Mouse (Mus musculus): ENCODE measurements at regions not wholly inside any gene's neighbourhood (a gene's known extent, or its start where the extent isn't known, plus 50 kb on each side); places are given as distances from the start of the nearest gene placed in this dataset.

GRCm38 (mm10) chr14:68918526-68919045 lies 375.5 kb downstream of the Synb start:
- no peak overlapping the region for H3K4me3 ChIP-seq (replicated peaks)
- H3K27ac ChIP-seq = no peak overlapping the region
- H3K4me1 ChIP-seq = peaks cover 12% of the 10 kb centered on the region
- H3K9me3 ChIP-seq (replicated peaks) = no peaks in the 10 kb centered on the region
- H3K9ac ChIP-seq = no peak overlapping the region
- no peak for ATAC-seq (replicated peaks; ENCODE audit: low FRiP score)
- H3K36me3 ChIP-seq = no peaks in the 10 kb centered on the region
- WGBS = 81% methylated on average over 1 of the region's 1 CpGs
- no peaks in the 10 kb centered on the region for H3K27me3 ChIP-seq
- H3K4me2 ChIP-seq = no peak overlapping the region

DNA sequence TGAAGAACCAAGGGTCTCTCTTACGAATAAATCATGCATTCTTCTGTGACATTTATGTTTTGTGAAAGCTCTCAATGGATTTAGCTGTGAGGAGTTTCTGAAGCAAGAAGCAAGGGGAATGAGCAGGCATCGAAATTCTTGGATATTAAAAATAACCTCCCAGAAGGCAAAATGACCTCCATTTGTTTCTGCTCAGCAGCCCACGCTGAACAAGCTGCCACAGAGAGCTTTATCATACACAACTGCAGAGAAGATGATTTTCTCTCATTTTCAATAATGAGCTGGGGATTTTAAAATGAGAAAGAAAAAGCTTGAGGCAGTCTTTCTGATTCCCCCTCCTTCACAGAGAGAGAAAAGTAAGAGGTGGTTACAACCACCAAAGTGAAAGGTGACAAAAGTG lies 394.2 kb downstream of the Synb start:
- no peak for ATAC-seq (replicated peaks; ENCODE audit: low FRiP score)

DNA sequence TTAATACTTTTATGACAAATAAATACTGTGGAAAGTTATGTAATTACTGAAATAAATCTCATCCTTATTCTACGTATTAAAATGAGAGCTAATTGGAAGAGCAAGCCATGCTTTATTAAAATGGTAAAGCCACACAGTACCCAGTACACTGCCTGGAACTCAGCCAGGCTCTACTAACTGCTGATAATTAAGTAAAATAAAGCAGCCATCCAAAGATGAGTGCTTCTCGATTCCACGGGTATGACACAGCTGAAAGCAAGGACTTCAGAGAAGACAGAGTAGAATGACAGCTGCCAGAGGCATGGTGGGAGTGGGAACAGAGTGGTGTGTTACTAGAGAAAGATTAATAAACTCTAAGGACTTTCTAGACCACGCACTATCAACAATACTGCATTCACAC lies 416.9 kb downstream of the Synb start:
- H3K9me3 ChIP-seq (replicated peaks) = no peaks in the 10 kb centered on the region
- no peak overlapping the region for H3K27ac ChIP-seq
- no peaks in the 10 kb centered on the region for H3K27me3 ChIP-seq
- no peak overlapping the region for H3K9ac ChIP-seq
- H3K4me2 ChIP-seq = no peak overlapping the region
- no peak overlapping the region for H3K4me3 ChIP-seq (replicated peaks)
- WGBS = 85% methylated on average over 4 of the region's 4 CpGs
- H3K36me3 ChIP-seq = no peaks in the 10 kb centered on the region
- ATAC-seq (replicated peaks; ENCODE audit: low FRiP score) = no peak
- H3K4me1 ChIP-seq = no peaks in the 10 kb centered on the region

More for the DNA sequence above, 394.2 kb downstream of the Synb start:
- H3K4me3 ChIP-seq (replicated peaks) = no peak overlapping the region
- no peak overlapping the region for H3K4me2 ChIP-seq
- WGBS = 68% methylated on average over 3 of the region's 3 CpGs
- H3K36me3 ChIP-seq = no peaks in the 10 kb centered on the region
- no peaks in the 10 kb centered on the region for H3K4me1 ChIP-seq
- H3K9ac ChIP-seq = no peak overlapping the region
- no peaks in the 10 kb centered on the region for H3K27me3 ChIP-seq
- H3K27ac ChIP-seq = no peak overlapping the region
- no peaks in the 10 kb centered on the region for H3K9me3 ChIP-seq (replicated peaks)

- no peak for ATAC-seq (replicated peaks; ENCODE audit: low FRiP score)
- Histone ChIP-seq H3K36me3 (no peaks in the 10 kb centered on the region), H3K4me1 (no peaks in the 10 kb centered on the region), H3K9ac (no peak overlapping the region), H3K9me3 (replicated peaks) (peaks cover 4% of the 10 kb centered on the region; the same call in 1 of the 2 replicates), H3K27ac (no peak overlapping the region), H3K4me2 (no peak overlapping the region), H3K27me3 (no peaks in the 10 kb centered on the region), H3K4me3 (replicated peaks) (no peak overlapping the region)
- WGBS = 94% methylated on average over 3 of the region's 3 CpGs
Measured at GRCm38 (mm10) chr14:68861071-68861470, 433.0 kb downstream of the Synb start.

DNA sequence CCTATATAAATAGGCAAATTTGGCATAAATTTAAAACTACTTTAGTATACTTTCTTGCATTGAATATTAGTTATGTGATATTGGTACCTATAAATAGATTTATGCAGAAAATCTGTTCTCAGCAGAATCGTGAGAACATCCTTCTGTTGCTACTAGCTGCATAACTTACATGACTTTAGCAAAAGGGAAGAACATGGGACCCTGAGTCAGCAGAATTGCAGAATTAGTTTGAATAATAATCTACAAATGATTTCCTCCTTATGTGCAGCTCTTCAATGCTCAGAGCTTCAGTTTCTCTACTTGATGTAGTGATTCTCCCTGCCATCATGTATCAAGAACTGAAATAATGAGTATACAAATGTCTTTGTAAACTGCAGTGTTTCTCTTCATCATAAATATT lies 436.2 kb downstream of the Synb start:
- Histone ChIP-seq H3K4me2 (no peak overlapping the region), H3K27me3 (no peaks in the 10 kb centered on the region), H3K27ac (no peak overlapping the region), H3K36me3 (no peaks in the 10 kb centered on the region), H3K4me1 (no peaks in the 10 kb centered on the region), H3K4me3 (replicated peaks) (no peak overlapping the region), H3K9me3 (replicated peaks) (peaks cover 4% of the 10 kb centered on the region; the same call in 1 of the 2 replicates), H3K9ac (no peak overlapping the region)
- no peak for ATAC-seq (replicated peaks; ENCODE audit: low FRiP score)
- 84% methylated on average over 1 of the region's 1 CpGs for WGBS

DNA sequence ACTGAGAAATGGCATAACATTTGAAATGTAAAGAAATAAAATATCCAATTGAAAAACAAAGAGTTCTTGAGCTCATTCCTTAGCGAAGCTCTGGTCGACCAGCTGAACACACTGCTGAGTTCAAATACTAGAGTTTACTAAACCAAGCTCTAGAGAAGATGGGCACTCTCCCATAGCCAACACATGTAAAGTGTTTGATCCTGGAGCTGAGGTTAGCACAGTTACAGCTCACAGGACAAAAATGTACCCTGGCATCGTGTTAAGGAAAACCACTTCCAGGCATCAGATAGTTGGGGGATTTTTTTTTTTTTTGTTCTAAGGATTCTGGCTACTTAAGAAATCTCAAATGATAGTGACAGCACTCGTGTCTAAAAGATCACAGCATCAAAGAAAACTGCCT lies 445.6 kb downstream of the Synb start:
- Histone ChIP-seq H3K9ac (no peak overlapping the region), H3K9me3 (replicated peaks) (no peaks in the 10 kb centered on the region), H3K4me3 (replicated peaks) (no peak overlapping the region), H3K36me3 (no peaks in the 10 kb centered on the region), H3K27ac (no peak overlapping the region), H3K4me2 (no peak overlapping the region), H3K27me3 (no peaks in the 10 kb centered on the region), H3K4me1 (no peaks in the 10 kb centered on the region)
- WGBS = 80% methylated on average over 4 of the region's 4 CpGs
- ATAC-seq (replicated peaks; ENCODE audit: low FRiP score) = no peak

DNA sequence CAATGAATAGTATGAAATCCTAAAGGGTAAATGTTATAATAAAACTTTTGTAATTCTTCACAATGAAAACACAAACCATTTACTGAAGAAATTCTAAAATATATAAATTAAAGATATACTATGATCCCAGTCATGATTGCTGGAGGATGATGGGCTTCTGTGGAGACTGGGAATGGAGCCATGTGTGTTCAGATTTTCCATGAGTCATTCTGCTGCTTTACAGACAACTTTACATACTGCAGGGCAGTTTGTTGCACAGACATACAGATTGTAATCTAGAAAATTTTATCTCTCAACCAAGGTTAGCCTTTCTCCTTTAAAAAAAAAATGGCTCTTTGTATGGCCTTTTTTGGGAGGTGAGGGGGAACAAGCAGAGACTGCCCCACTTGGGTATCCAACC lies 446.5 kb downstream of the Synb start:
- H3K9me3 ChIP-seq (replicated peaks) = no peaks in the 10 kb centered on the region
- no peak overlapping the region for H3K9ac ChIP-seq
- ATAC-seq (replicated peaks; ENCODE audit: low FRiP score) = no peak
- H3K4me2 ChIP-seq = no peak overlapping the region
- H3K27ac ChIP-seq = no peak overlapping the region
- H3K4me1 ChIP-seq = no peaks in the 10 kb centered on the region
- no peaks in the 10 kb centered on the region for H3K27me3 ChIP-seq
- no peak overlapping the region for H3K4me3 ChIP-seq (replicated peaks)
- no peaks in the 10 kb centered on the region for H3K36me3 ChIP-seq

DNA sequence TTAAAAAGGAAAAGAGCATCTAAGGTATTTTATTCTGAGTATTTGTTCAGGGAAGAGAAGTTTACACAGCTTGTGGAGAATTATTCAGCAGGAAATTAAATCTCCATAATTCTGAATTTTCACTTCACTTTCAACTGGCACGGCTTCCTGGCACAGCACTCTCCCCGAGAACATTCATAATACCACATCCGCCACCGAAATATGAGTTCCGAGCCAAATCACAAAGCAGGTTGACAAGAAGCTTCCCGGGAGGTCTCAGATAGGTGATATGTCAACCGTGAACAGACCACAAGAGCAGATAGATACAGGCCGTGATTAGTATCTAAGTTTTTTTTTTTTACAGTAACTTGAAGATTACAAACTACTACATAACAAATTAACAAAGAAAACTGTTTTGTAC lies 473.9 kb downstream of the Synb start:
- 70% methylated on average over 8 of the region's 8 CpGs for WGBS
- Histone ChIP-seq H3K27ac (no peak overlapping the region), H3K4me1 (peaks cover 7% of the 10 kb centered on the region; the same call in 1 of the 2 replicates), H3K4me2 (no peak overlapping the region), H3K36me3 (no peaks in the 10 kb centered on the region), H3K9me3 (replicated peaks) (no peaks in the 10 kb centered on the region), H3K4me3 (replicated peaks) (no peak overlapping the region), H3K9ac (no peak overlapping the region), H3K27me3 (no peaks in the 10 kb centered on the region)
- ATAC-seq (replicated peaks; ENCODE audit: low FRiP score) = no peak

- no peaks in the 10 kb centered on the region for H3K9me3 ChIP-seq (replicated peaks)
- H3K27ac ChIP-seq = no peak overlapping the region
- WGBS = 91% methylated on average over 3 of the region's 3 CpGs
- H3K4me2 ChIP-seq = no peak overlapping the region
- H3K4me3 ChIP-seq (replicated peaks) = no peak overlapping the region
- H3K36me3 ChIP-seq = no peaks in the 10 kb centered on the region
- H3K9ac ChIP-seq = no peak overlapping the region
- H3K4me1 ChIP-seq = no peaks in the 10 kb centered on the region
- ATAC-seq (replicated peaks; ENCODE audit: low FRiP score) = no peak
- no peaks in the 10 kb centered on the region for H3K27me3 ChIP-seq
Measured at GRCm38 (mm10) chr14:68808976-68809375, 485.1 kb downstream of the Synb start.

- WGBS = 74% methylated on average over 3 of the region's 3 CpGs
- Histone ChIP-seq H3K4me3 (replicated peaks) (no peak overlapping the region), H3K4me2 (no peak overlapping the region), H3K9ac (no peak overlapping the region), H3K4me1 (no peaks in the 10 kb centered on the region), H3K36me3 (no peaks in the 10 kb centered on the region), H3K27me3 (no peaks in the 10 kb centered on the region), H3K9me3 (replicated peaks) (no peaks in the 10 kb centered on the region), H3K27ac (no peak overlapping the region)
- no peak for ATAC-seq (replicated peaks; ENCODE audit: low FRiP score)
Measured at GRCm38 (mm10) chr14:68807918-68808317, 486.2 kb downstream of the Synb start.

DNA sequence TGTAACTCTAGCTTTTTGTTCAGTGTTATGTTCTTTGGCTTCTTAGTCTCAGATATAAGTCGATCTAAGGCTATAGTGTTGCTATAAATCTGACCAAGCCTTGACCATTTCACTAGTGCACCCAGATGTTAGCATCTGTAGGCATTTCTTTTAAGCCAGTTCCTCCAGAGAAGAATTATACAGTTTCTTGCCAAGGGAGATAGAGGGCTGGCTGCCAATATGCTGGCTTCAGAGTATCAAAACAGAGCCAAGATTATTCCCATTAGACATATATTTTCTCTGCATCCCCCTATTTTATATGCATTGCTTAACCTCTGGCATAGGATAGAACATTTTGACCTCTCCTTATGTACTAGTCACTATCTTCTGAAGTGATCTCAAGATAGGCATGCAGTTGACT lies 487.5 kb downstream of the Synb start:
- no peaks in the 10 kb centered on the region for H3K4me1 ChIP-seq

DNA sequence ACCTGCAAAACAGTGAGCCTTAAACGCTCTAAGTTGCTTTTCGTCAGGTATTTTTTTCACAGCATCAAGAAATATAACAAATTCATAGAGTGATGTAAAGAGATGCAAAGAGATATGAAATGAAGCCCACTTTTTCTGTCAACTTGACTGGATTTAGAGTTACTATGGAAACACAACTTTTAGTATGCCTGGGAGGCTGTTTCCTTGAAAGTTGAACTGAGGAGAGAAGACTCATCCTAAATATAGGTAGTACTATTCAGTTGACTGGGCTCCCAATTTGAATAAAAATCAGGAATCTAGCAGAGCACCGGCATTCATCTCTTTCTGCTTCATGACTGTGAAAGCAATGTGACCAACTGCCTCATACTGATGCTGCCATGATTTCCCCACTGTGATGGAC lies 509.7 kb downstream of the Synb start:
- H3K9me3 ChIP-seq (replicated peaks) = no peaks in the 10 kb centered on the region
- no peak overlapping the region for H3K4me3 ChIP-seq (replicated peaks)
- H3K9ac ChIP-seq = no peak overlapping the region
- no peaks in the 10 kb centered on the region for H3K27me3 ChIP-seq
- 95% methylated on average over 3 of the region's 3 CpGs for WGBS
- no peak overlapping the region for H3K27ac ChIP-seq
- no peak for ATAC-seq (replicated peaks; ENCODE audit: low FRiP score)
- no peaks in the 10 kb centered on the region for H3K4me1 ChIP-seq
- no peaks in the 10 kb centered on the region for H3K36me3 ChIP-seq
- no peak overlapping the region for H3K4me2 ChIP-seq

More for the DNA sequence above, 487.5 kb downstream of the Synb start:
- WGBS = 56% methylated on average over 1 of the region's 1 CpGs
- Histone ChIP-seq H3K9me3 (replicated peaks) (no peaks in the 10 kb centered on the region), H3K4me2 (no peak overlapping the region), H3K36me3 (no peaks in the 10 kb centered on the region), H3K4me3 (replicated peaks) (no peak overlapping the region), H3K9ac (no peak overlapping the region), H3K27me3 (no peaks in the 10 kb centered on the region), H3K27ac (no peak overlapping the region)
- ATAC-seq (replicated peaks; ENCODE audit: low FRiP score) = no peak

- Histone ChIP-seq H3K36me3 (no peaks in the 10 kb centered on the region), H3K9me3 (replicated peaks) (no peaks in the 10 kb centered on the region), H3K4me1 (no peaks in the 10 kb centered on the region), H3K27ac (no peak overlapping the region), H3K4me2 (no peak overlapping the region), H3K27me3 (no peaks in the 10 kb centered on the region), H3K9ac (no peak overlapping the region), H3K4me3 (replicated peaks) (no peak overlapping the region)
- no peak for ATAC-seq (replicated peaks; ENCODE audit: low FRiP score)
- 94% methylated on average over 1 of the region's 1 CpGs for WGBS
Measured at GRCm38 (mm10) chr14:68783216-68783615, 510.9 kb downstream of the Synb start.
